Mouse (Mus musculus) lung, postnatal 36 days (tissue): Measurements from ENCODE around the gene Flrt3.
A peak's percentile ranks its signal among the peaks of the same experiment; 100 is the strongest.

ENCODE experiments used
- DNase-seq: peaks from one replicate; pipeline ENCODE4 v3.0.0; 2022; ENCODE audit warnings: mixed read lengths

The Flrt3 gene

GRCm38 (mm10) chr2:140670963-140671702 is at the start of gene Flrt3:
Flrt3 (minus strand) TSS chr2:140671469.
- peak; percentile 97 for DNase-seq

- DNase-seq: peak; percentile 69
Observed at GRCm38 (mm10) chr2:140717407-140717806, 46.1 kb upstream of the Flrt3 start.

- no peak for DNase-seq
Observed at GRCm38 (mm10) chr2:140715822-140716221, 44.6 kb upstream of the Flrt3 start.

- no peak for DNase-seq
Observed at GRCm38 (mm10) chr2:140707550-140707949, 36.3 kb upstream of the Flrt3 start.

GRCm38 (mm10) chr2:140705278-140705677 is 34.0 kb upstream of the Flrt3 start:
- DNase-seq: no peak

GRCm38 (mm10) chr2:140704146-140704545 is 32.9 kb upstream of the Flrt3 start:
- no peak for DNase-seq

GRCm38 (mm10) chr2:140703377-140703776 is 32.1 kb upstream of the Flrt3 start:
- DNase-seq: peak; percentile 14

- no peak for DNase-seq
Observed at GRCm38 (mm10) chr2:140698585-140698984, 27.3 kb upstream of the Flrt3 start.

- no peak for DNase-seq
Observed at GRCm38 (mm10) chr2:140693845-140694244, 22.6 kb upstream of the Flrt3 start.

- DNase-seq: no peak
Observed at GRCm38 (mm10) chr2:140692461-140692860, 21.2 kb upstream of the Flrt3 start.

- no peak for DNase-seq
Observed at GRCm38 (mm10) chr2:140691403-140691802, 20.1 kb upstream of the Flrt3 start.

- DNase-seq: no peak
Observed at GRCm38 (mm10) chr2:140690906-140691305, 19.6 kb upstream of the Flrt3 start.

GRCm38 (mm10) chr2:140676728-140677127 is 5.5 kb upstream of the Flrt3 start:
- no peak for DNase-seq

GRCm38 (mm10) chr2:140673466-140673865 is 2.2 kb upstream of the Flrt3 start:
- DNase-seq: no peak

GRCm38 (mm10) chr2:140670457-140670856 is 812 bp downstream of the Flrt3 start:
- peak; percentile 23 for DNase-seq

GRCm38 (mm10) chr2:140669786-140670185 is 1.5 kb downstream of the Flrt3 start:
- no peak for DNase-seq

GRCm38 (mm10) chr2:140669081-140669480 is 2.2 kb downstream of the Flrt3 start:
- no peak for DNase-seq

- DNase-seq: peak; percentile 82
Observed at GRCm38 (mm10) chr2:140668311-140668710, 3.0 kb downstream of the Flrt3 start.

GRCm38 (mm10) chr2:140667261-140668047 is 3.8 kb downstream of the Flrt3 start:
- no peak for DNase-seq

- DNase-seq: no peak
Observed at GRCm38 (mm10) chr2:140666846-140667245, 4.4 kb downstream of the Flrt3 start.

- DNase-seq: no peak
Observed at GRCm38 (mm10) chr2:140664381-140664780, 6.9 kb downstream of the Flrt3 start.

GRCm38 (mm10) chr2:140662673-140663072 is 8.6 kb downstream of the Flrt3 start:
- no peak for DNase-seq

- no peak for DNase-seq
Observed at GRCm38 (mm10) chr2:140653978-140654377, 17.3 kb downstream of the Flrt3 start.

GRCm38 (mm10) chr2:140653481-140653880 is 17.8 kb downstream of the Flrt3 start:
- no peak for DNase-seq
